Mouse (Mus musculus) hindbrain, embryonic 14.5 days (tissue): ENCODE measurements at regions not wholly inside any gene's neighbourhood (a gene's known extent, or its start where the extent isn't known, plus 50 kb on each side); places are given as distances from the start of the nearest gene placed in this dataset.
"Not testable (repeated sequence)": the region's sequence is repeated elsewhere in the genome, so short reads cannot be mapped to it uniquely, and the experiment has no call there.

Experiments
- ATAC-seq: fragments of 200-750 bp; cut with Nextera tagmentation; 2 replicates; pipeline ENCODE4 v1.8.0; 2017; ENCODE audit warnings: moderate number of reproducible peaks, mild to moderate bottlenecking, moderate TSS enrichment, moderate library complexity; ENCODE audit not compliant: low FRiP score
- DNase-seq: peaks from one replicate; pipeline ENCODE4 v3.0.0-alpha.2; 2015; ENCODE audit warnings: low spot score
- H3K27ac ChIP-seq: fragments of 300-500 bp; sonication (generic); 2 replicates; pipeline ENCODE4 v1.5.1; 2014; ENCODE audit warnings: mild to moderate bottlenecking, moderate library complexity
- H3K27me3 ChIP-seq: fragments of 300-500 bp; sonication (generic); 2 replicates; pipeline ENCODE4 v1.6.1; 2014; ENCODE audit warnings: mild to moderate bottlenecking, low read length, mixed read lengths; ENCODE audit not compliant: control insufficient read depth, insufficient read depth
- H3K36me3 ChIP-seq: fragments of 300-500 bp; sonication (generic); replicated peaks from 2 replicates; pipeline ENCODE4 v1.6.1; 2014; ENCODE audit not compliant: control insufficient read depth, insufficient read depth
- H3K4me1 ChIP-seq: fragments of 300-500 bp; sonication (generic); replicated peaks from 2 replicates; pipeline ENCODE4 v1.6.1; 2014; ENCODE audit warnings: antibody characterized with exemption, low read length, mixed read lengths; ENCODE audit not compliant: control insufficient read depth, insufficient read depth
- H3K4me2 ChIP-seq: fragments of 300-500 bp; sonication (generic); replicated peaks from 2 replicates; pipeline ENCODE4 v1.6.1; 2014; ENCODE audit warnings: mild to moderate bottlenecking, moderate library complexity
- H3K4me3 ChIP-seq: fragments of 300-500 bp; sonication (generic); replicated peaks from 2 replicates; pipeline ENCODE4 v1.5.1; 2014; ENCODE audit warnings: mild to moderate bottlenecking, low read length
- H3K9ac ChIP-seq: fragments of 300-500 bp; sonication (generic); 2 replicates; pipeline ENCODE4 v1.6.1; 2014
- H3K9me3 ChIP-seq: fragments of 300-500 bp; sonication (generic); 2 replicates; pipeline ENCODE4 v1.6.1; 2016; ENCODE audit warnings: low read length; ENCODE audit not compliant: control insufficient read depth
- WGBS: fragments of 180-500 bp; shearing (Covaris S2); extraction: QIAGEN DNeasy Blood & Tissue Kit; methylation state at CpG from one replicate; pipeline ENCODE4 v1.1.7; 2014; 5-methylcytosine and 5-hydroxymethylcytosine counted together

GRCm38 (mm10) chr13:42000966-42001365, 50.9 kb upstream of the Hivep1 start:
- no peak overlapping the region for H3K4me3 ChIP-seq
- H3K4me2 ChIP-seq: no peak overlapping the region
- no peak overlapping the region for H3K27ac ChIP-seq
- H3K9ac ChIP-seq: no peak overlapping the region
- H3K27me3 ChIP-seq: no peaks in the 10 kb centered on the region
- H3K9me3 ChIP-seq: no peaks in the 10 kb centered on the region
- no peaks in the 10 kb centered on the region for H3K4me1 ChIP-seq
- 78% methylated on average over 3 of the region's 3 CpGs for WGBS
- DNase-seq: no peak
- no peaks in the 10 kb centered on the region for H3K36me3 ChIP-seq
- no peak for ATAC-seq

DNA sequence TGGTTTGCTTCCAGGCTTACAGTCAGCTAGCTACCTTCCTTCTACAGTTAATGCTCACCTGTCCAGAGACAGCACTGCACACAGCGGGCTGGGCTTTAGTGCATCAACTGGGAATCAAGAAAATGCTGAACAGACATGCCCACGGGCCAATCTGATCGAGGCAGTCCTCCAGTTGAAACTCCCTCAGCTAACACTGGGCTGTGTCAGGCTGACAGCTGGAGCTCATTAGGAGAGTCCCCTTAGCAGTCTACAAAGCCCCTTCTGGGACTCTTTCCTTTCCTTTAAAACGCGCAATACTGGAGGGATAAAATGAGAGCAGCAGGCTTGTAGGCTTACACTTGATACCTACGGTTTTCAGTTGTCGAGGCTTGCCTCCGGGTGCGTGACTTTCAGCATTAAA, 53.9 kb upstream of the Hivep1 start:
- no peak overlapping the region for H3K9ac ChIP-seq
- 59% methylated on average over 9 of the region's 9 CpGs for WGBS

DNA sequence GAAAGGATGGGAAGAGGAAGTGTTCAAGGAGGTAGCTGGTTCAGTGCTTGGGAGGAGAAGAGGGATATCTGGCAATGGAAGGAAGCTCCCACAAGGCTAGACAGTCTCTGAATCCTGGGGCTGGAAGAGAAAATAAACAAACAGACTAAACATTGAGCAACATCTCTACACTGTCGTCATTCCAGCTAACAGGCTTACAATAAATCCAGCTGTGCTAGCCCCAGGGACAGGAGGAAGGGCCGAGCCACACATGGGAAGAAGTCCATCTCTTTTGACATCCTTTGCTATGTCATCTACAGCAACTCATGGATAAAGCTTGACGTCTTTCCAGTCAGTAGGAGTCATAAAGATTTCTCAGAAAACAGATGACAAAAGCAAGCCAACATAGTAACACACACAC, 57.7 kb upstream of the Hivep1 start:
- no peak overlapping the region for H3K4me2 ChIP-seq

More for the DNA sequence above, 53.9 kb upstream of the Hivep1 start:
- Histone ChIP-seq H3K4me3 (no peak overlapping the region), H3K36me3 (no peaks in the 10 kb centered on the region), H3K27me3 (no peaks in the 10 kb centered on the region), H3K4me1 (no peaks in the 10 kb centered on the region), H3K4me2 (no peak overlapping the region), H3K27ac (no peak overlapping the region), H3K9me3 (no peaks in the 10 kb centered on the region)
- DNase-seq (no peak), ATAC-seq (0 out of 2 replicates have a peak, but pooled peaks have one; percentile 27)

DNA sequence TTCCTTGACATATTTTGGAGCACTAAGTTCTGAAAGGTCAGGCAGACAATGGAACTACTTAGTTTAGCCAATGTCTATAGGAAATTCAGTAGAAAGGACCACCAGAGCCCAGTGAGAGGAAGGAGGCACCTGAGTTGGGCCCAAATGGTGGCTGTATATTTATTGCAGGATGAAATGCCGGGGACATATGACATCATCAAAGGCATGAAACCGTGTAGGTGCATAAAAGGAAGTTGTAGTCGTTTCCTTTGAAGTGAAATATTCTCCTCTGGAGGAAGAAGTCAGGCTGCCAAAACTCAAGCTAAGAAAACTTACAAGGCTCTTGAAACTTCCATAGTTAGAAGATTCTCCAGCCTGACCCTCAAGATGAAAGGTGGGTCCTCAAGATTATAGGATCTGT, 75.9 kb upstream of the Hivep1 start:
- no peaks in the 10 kb centered on the region for H3K36me3 ChIP-seq
- H3K4me3 ChIP-seq: no peak overlapping the region
- H3K9me3 ChIP-seq: no peaks in the 10 kb centered on the region
- H3K4me2 ChIP-seq: no peak overlapping the region
- no peak overlapping the region for H3K27ac ChIP-seq
- no peak for DNase-seq
- WGBS: 84% methylated on average over 3 of the region's 3 CpGs
- no peak overlapping the region for H3K9ac ChIP-seq
- no peak for ATAC-seq
- H3K4me1 ChIP-seq: no peaks in the 10 kb centered on the region
- H3K27me3 ChIP-seq: no peaks in the 10 kb centered on the region

More for the DNA sequence above, 57.7 kb upstream of the Hivep1 start:
- H3K4me1 ChIP-seq: no peaks in the 10 kb centered on the region
- no peaks in the 10 kb centered on the region for H3K36me3 ChIP-seq
- H3K9ac ChIP-seq: no peak overlapping the region
- H3K9me3 ChIP-seq: no peaks in the 10 kb centered on the region
- H3K4me3 ChIP-seq: no peak overlapping the region
- DNase-seq: no peak
- H3K27ac ChIP-seq: no peak overlapping the region
- 78% methylated on average over 3 of the region's 3 CpGs for WGBS
- H3K27me3 ChIP-seq: no peaks in the 10 kb centered on the region
- no peak for ATAC-seq

- no peaks in the 10 kb centered on the region for H3K4me1 ChIP-seq
- DNase-seq: no peak
- ATAC-seq: no peak
- H3K27ac ChIP-seq: no peak overlapping the region
- no peak overlapping the region for H3K9ac ChIP-seq
- no peak overlapping the region for H3K4me3 ChIP-seq
- H3K36me3 ChIP-seq: no peaks in the 10 kb centered on the region
- H3K4me2 ChIP-seq: no peak overlapping the region
- H3K9me3 ChIP-seq: no peaks in the 10 kb centered on the region
- H3K27me3 ChIP-seq: no peaks in the 10 kb centered on the region
- WGBS: 87% methylated on average over 3 of the region's 3 CpGs
Measured at GRCm38 (mm10) chr13:41962915-41963314, 88.9 kb upstream of the Hivep1 start.

DNA sequence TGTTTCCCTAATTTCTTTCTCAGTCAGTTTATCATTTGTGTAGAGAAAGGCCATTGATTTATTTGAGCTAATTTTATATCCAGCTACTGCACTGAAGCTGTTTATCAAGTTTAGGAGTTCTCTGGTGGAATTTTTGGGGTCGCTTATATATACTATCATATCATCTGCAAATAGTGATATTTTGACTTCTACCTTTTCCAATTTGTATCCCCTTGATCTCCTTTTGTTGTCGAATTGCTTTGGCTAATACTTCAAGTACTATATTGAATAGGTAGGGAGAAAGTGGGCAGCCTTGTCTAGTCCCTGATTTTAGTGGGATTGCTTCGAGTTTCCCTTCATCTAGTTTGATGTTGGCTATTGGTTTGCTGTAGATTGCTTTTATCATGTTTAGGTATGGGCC, 90.9 kb upstream of the Hivep1 start:
- DNase-seq, H3K27me3 ChIP-seq, ATAC-seq, H3K9ac ChIP-seq, H3K36me3 ChIP-seq, H3K9me3 ChIP-seq, H3K27ac ChIP-seq, H3K4me1 ChIP-seq, H3K4me3 ChIP-seq, H3K4me2 ChIP-seq: not testable (repeated sequence)
- 87% methylated on average over 3 of the region's 3 CpGs for WGBS

DNA sequence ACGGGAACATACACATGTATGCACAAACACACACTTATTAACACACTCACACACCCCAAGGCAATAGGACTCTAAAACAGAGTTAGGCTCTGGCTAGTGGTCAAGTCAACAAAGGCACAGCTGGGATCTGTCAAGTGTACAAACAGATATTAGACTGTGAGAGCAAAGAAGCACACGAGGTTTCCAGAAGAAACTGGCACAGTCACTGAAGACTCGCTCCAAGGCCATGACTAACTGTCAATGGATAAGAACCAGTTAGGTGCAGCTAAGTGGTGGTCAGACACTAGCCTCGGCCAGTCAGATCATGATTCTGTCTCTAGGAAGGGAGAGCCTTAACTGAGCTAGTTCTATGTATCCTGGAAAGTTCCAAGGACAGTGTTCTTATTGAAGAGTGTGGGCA, 93.9 kb upstream of the Hivep1 start:
- Histone ChIP-seq H3K4me2 (no peak overlapping the region), H3K4me1 (no peaks in the 10 kb centered on the region), H3K9ac (no peak overlapping the region), H3K36me3 (no peaks in the 10 kb centered on the region), H3K9me3 (no peaks in the 10 kb centered on the region), H3K27ac (no peak overlapping the region), H3K27me3 (no peaks in the 10 kb centered on the region), H3K4me3 (no peak overlapping the region)
- 84% methylated on average over 4 of the region's 4 CpGs for WGBS
- ATAC-seq: no peak
- DNase-seq: no peak

- H3K27ac ChIP-seq: no peak overlapping the region
- H3K4me3 ChIP-seq: no peak overlapping the region
- H3K4me2 ChIP-seq: no peak overlapping the region
- DNase-seq: no peak
- H3K4me1 ChIP-seq: no peaks in the 10 kb centered on the region
- H3K9ac ChIP-seq: no peak overlapping the region
- no peaks in the 10 kb centered on the region for H3K9me3 ChIP-seq
- H3K36me3 ChIP-seq: no peaks in the 10 kb centered on the region
- 94% methylated on average over 4 of the region's 4 CpGs for WGBS
- H3K27me3 ChIP-seq: no peaks in the 10 kb centered on the region
- no peak for ATAC-seq
Measured at GRCm38 (mm10) chr13:41955884-41956283, 95.9 kb upstream of the Hivep1 start.

GRCm38 (mm10) chr13:41955198-41955597, 96.6 kb upstream of the Hivep1 start:
- H3K4me3 ChIP-seq: no peak overlapping the region
- no peak overlapping the region for H3K27ac ChIP-seq
- 85% methylated on average over 3 of the region's 3 CpGs for WGBS
- ATAC-seq: no peak
- H3K27me3 ChIP-seq: no peaks in the 10 kb centered on the region
- DNase-seq: no peak
- H3K9ac ChIP-seq: no peak overlapping the region
- H3K4me2 ChIP-seq: no peak overlapping the region
- H3K9me3 ChIP-seq: no peaks in the 10 kb centered on the region
- H3K4me1 ChIP-seq: no peaks in the 10 kb centered on the region
- H3K36me3 ChIP-seq: no peaks in the 10 kb centered on the region

DNA sequence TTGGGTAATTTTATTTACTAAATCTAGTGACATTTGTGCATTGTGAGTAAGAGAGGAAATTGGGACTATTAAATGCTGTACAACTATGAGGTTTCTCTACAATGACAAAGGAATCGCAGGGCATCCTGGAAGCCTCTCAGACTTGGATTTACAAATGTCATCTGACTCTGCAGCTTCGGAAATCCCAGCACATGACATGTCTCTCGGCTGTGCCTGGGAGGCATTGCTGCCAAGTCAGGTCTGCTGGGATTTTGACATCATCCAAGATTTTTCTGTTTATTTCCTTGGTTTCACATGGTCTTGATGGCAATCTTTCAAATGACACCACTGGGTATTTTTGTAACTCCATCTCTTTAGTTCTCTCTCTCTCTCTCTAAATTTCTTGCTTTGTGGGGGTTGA, 99.4 kb upstream of the Hivep1 start:
- Histone ChIP-seq H3K4me2 (no peak overlapping the region), H3K36me3 (no peaks in the 10 kb centered on the region), H3K4me1 (no peaks in the 10 kb centered on the region), H3K9ac (no peak overlapping the region), H3K27me3 (no peaks in the 10 kb centered on the region), H3K4me3 (no peak overlapping the region), H3K27ac (no peak overlapping the region), H3K9me3 (no peaks in the 10 kb centered on the region)
- DNase-seq (no peak), ATAC-seq (no peak)
- 73% methylated on average over 3 of the region's 3 CpGs for WGBS
